Mouse (Mus musculus): ENCODE measurements at regions not wholly inside any gene's neighbourhood (a gene's known extent, or its start where the extent isn't known, plus 50 kb on each side); places are given as distances from the start of the nearest gene placed in this dataset.

GRCm38 (mm10) chr12:39830530-39830929 is 207.3 kb downstream of the Arl4a start:
- H3K4me2 ChIP-seq = no peak overlapping the region
- 65% methylated on average over 4 of the region's 4 CpGs for whole genome bisulfite sequencing
- no peak for ATAC-seq (ENCODE audit: borderline replicate concordance, extremely low read depth, low FRiP score, low TSS enrichment)
- H3K9ac ChIP-seq = no peak overlapping the region
- no peaks in the 10 kb centered on the region for H3K9me3 ChIP-seq
- no peaks in the 10 kb centered on the region for H3K36me3 ChIP-seq
- H3K27me3 ChIP-seq = no peaks in the 10 kb centered on the region
- H3K4me3 ChIP-seq = no peak overlapping the region
- H3K4me1 ChIP-seq = no peaks in the 10 kb centered on the region
- H3K27ac ChIP-seq = no peak overlapping the region

- H3K9ac ChIP-seq = no peak overlapping the region
- no peak overlapping the region for H3K27ac ChIP-seq
- no peaks in the 10 kb centered on the region for H3K9me3 ChIP-seq
- no peaks in the 10 kb centered on the region for H3K4me1 ChIP-seq
- no peaks in the 10 kb centered on the region for H3K27me3 ChIP-seq
- 48% methylated on average over 3 of the region's 3 CpGs for WGBS
- H3K4me2 ChIP-seq = no peak overlapping the region
- ATAC-seq (ENCODE audit: borderline replicate concordance, extremely low read depth, low FRiP score, low TSS enrichment) = no peak
- no peaks in the 10 kb centered on the region for H3K36me3 ChIP-seq
- no peak overlapping the region for H3K4me3 ChIP-seq
These were observed 215.2 kb downstream of the Arl4a start for GRCm38 (mm10) chr12:39822671-39823070.

GRCm38 (mm10) chr12:39801536-39801935 is 236.3 kb downstream of the Arl4a start:
- no peak for ATAC-seq (ENCODE audit: borderline replicate concordance, extremely low read depth, low FRiP score, low TSS enrichment)
- Histone ChIP-seq H3K36me3 (no peaks in the 10 kb centered on the region), H3K9me3 (no peaks in the 10 kb centered on the region), H3K9ac (no peak overlapping the region), H3K4me3 (no peak overlapping the region), H3K4me1 (no peaks in the 10 kb centered on the region), H3K4me2 (no peak overlapping the region), H3K27me3 (no peaks in the 10 kb centered on the region), H3K27ac (no peak overlapping the region)
- 17% methylated on average over 4 of the region's 4 CpGs for WGBS

GRCm38 (mm10) chr12:39797843-39798242 is 240.0 kb downstream of the Arl4a start:
- no peaks in the 10 kb centered on the region for H3K27me3 ChIP-seq
- no peaks in the 10 kb centered on the region for H3K36me3 ChIP-seq
- no peaks in the 10 kb centered on the region for H3K9me3 ChIP-seq
- no peak overlapping the region for H3K9ac ChIP-seq
- H3K4me2 ChIP-seq = no peak overlapping the region
- H3K27ac ChIP-seq = no peak overlapping the region
- WGBS = 91% methylated on average over 2 of the region's 2 CpGs
- H3K4me3 ChIP-seq = no peak overlapping the region
- H3K4me1 ChIP-seq = no peaks in the 10 kb centered on the region
- no peak for ATAC-seq (ENCODE audit: borderline replicate concordance, extremely low read depth, low FRiP score, low TSS enrichment)

- WGBS = 87% methylated on average over 3 of the region's 3 CpGs
- Histone ChIP-seq H3K9me3 (no peaks in the 10 kb centered on the region), H3K27me3 (no peaks in the 10 kb centered on the region), H3K9ac (no peak overlapping the region), H3K4me1 (no peaks in the 10 kb centered on the region), H3K36me3 (no peaks in the 10 kb centered on the region), H3K4me3 (no peak overlapping the region), H3K27ac (no peak overlapping the region), H3K4me2 (no peak overlapping the region)
- no peak for ATAC-seq (ENCODE audit: borderline replicate concordance, extremely low read depth, low FRiP score, low TSS enrichment)
These were observed 240.9 kb downstream of the Arl4a start for GRCm38 (mm10) chr12:39796939-39797338.

- Histone ChIP-seq H3K27ac (no peak overlapping the region), H3K4me2 (no peak overlapping the region), H3K36me3 (no peaks in the 10 kb centered on the region), H3K27me3 (no peaks in the 10 kb centered on the region), H3K9me3 (no peaks in the 10 kb centered on the region), H3K4me1 (no peaks in the 10 kb centered on the region), H3K9ac (no peak overlapping the region), H3K4me3 (no peak overlapping the region)
- no peak for ATAC-seq (ENCODE audit: borderline replicate concordance, extremely low read depth, low FRiP score, low TSS enrichment)
- 75% methylated on average over 3 of the region's 3 CpGs for WGBS
These were observed 252.8 kb downstream of the Arl4a start for GRCm38 (mm10) chr12:39785026-39785425.

GRCm38 (mm10) chr12:39784532-39784931 is 253.3 kb downstream of the Arl4a start:
- H3K4me1 ChIP-seq = no peaks in the 10 kb centered on the region
- H3K27me3 ChIP-seq = no peaks in the 10 kb centered on the region
- no peak overlapping the region for H3K4me2 ChIP-seq
- no peak overlapping the region for H3K9ac ChIP-seq
- no peak overlapping the region for H3K4me3 ChIP-seq
- H3K36me3 ChIP-seq = no peaks in the 10 kb centered on the region
- WGBS = 63% methylated on average over 3 of the region's 3 CpGs
- ATAC-seq (ENCODE audit: borderline replicate concordance, extremely low read depth, low FRiP score, low TSS enrichment) = no peak
- no peak overlapping the region for H3K27ac ChIP-seq
- no peaks in the 10 kb centered on the region for H3K9me3 ChIP-seq

- Histone ChIP-seq H3K36me3 (no peaks in the 10 kb centered on the region), H3K4me3 (no peak overlapping the region), H3K27me3 (no peaks in the 10 kb centered on the region), H3K27ac (no peak overlapping the region), H3K4me2 (no peak overlapping the region), H3K4me1 (no peaks in the 10 kb centered on the region), H3K9me3 (no peaks in the 10 kb centered on the region), H3K9ac (no peak overlapping the region)
- WGBS = 62% methylated on average over 3 of the region's 3 CpGs
- no peak for ATAC-seq (ENCODE audit: borderline replicate concordance, extremely low read depth, low FRiP score, low TSS enrichment)
These were observed 261.7 kb downstream of the Arl4a start for GRCm38 (mm10) chr12:39776173-39776572.

- Histone ChIP-seq H3K4me1 (no peaks in the 10 kb centered on the region), H3K36me3 (no peaks in the 10 kb centered on the region), H3K4me3 (no peak overlapping the region), H3K9ac (no peak overlapping the region), H3K27ac (no peak overlapping the region), H3K27me3 (no peaks in the 10 kb centered on the region), H3K4me2 (no peak overlapping the region), H3K9me3 (no peaks in the 10 kb centered on the region)
- ATAC-seq (ENCODE audit: borderline replicate concordance, extremely low read depth, low FRiP score, low TSS enrichment) = no peak
- 76% methylated on average over 11 of the region's 11 CpGs for WGBS
These were observed 270.8 kb downstream of the Arl4a start for GRCm38 (mm10) chr12:39766988-39767387.

- H3K9ac ChIP-seq = no peak overlapping the region
- no peak overlapping the region for H3K4me2 ChIP-seq
- ATAC-seq (ENCODE audit: borderline replicate concordance, extremely low read depth, low FRiP score, low TSS enrichment) = no peak
- no peak overlapping the region for H3K4me3 ChIP-seq
- H3K27me3 ChIP-seq = no peaks in the 10 kb centered on the region
- WGBS = 72% methylated on average over 3 of the region's 3 CpGs
- no peak overlapping the region for H3K27ac ChIP-seq
- H3K4me1 ChIP-seq = no peaks in the 10 kb centered on the region
- no peaks in the 10 kb centered on the region for H3K9me3 ChIP-seq
- no peaks in the 10 kb centered on the region for H3K36me3 ChIP-seq
These were observed 274.3 kb downstream of the Arl4a start for GRCm38 (mm10) chr12:39763529-39763928.

- Histone ChIP-seq H3K27me3 (no peaks in the 10 kb centered on the region), H3K36me3 (no peaks in the 10 kb centered on the region), H3K4me3 (no peak overlapping the region), H3K9ac (no peak overlapping the region), H3K27ac (no peak overlapping the region), H3K4me1 (no peaks in the 10 kb centered on the region), H3K9me3 (no peaks in the 10 kb centered on the region), H3K4me2 (no peak overlapping the region)
- WGBS = 55% methylated on average over 5 of the region's 5 CpGs
- ATAC-seq (ENCODE audit: borderline replicate concordance, extremely low read depth, low FRiP score, low TSS enrichment) = no peak
These were observed 275.9 kb downstream of the Arl4a start for GRCm38 (mm10) chr12:39761946-39762345.

- 37% methylated on average over 1 of the region's 1 CpGs for WGBS
- Histone ChIP-seq H3K9me3 (no peaks in the 10 kb centered on the region), H3K27me3 (no peaks in the 10 kb centered on the region), H3K27ac (no peak overlapping the region), H3K4me3 (no peak overlapping the region), H3K4me2 (no peak overlapping the region), H3K36me3 (no peaks in the 10 kb centered on the region), H3K4me1 (no peaks in the 10 kb centered on the region), H3K9ac (no peak overlapping the region)
- no peak for ATAC-seq (ENCODE audit: borderline replicate concordance, extremely low read depth, low FRiP score, low TSS enrichment)
These were observed 276.5 kb downstream of the Arl4a start for GRCm38 (mm10) chr12:39761326-39761725.

GRCm38 (mm10) chr12:39757975-39758374 is 279.9 kb downstream of the Arl4a start:
- Histone ChIP-seq H3K4me3 (no peak overlapping the region), H3K4me2 (no peak overlapping the region), H3K9me3 (no peaks in the 10 kb centered on the region), H3K36me3 (no peaks in the 10 kb centered on the region), H3K9ac (no peak overlapping the region), H3K27ac (no peak overlapping the region), H3K4me1 (no peaks in the 10 kb centered on the region), H3K27me3 (no peaks in the 10 kb centered on the region)
- no peak for ATAC-seq (ENCODE audit: borderline replicate concordance, extremely low read depth, low FRiP score, low TSS enrichment)

Measured in lung, embryonic 15.5 days (tissue).